Mouse (Mus musculus): ENCODE measurements around the gene Naa30. TPM values are rescaled to one million over a fixed set of nuclear protein-coding genes. Genes with fewer than 3 reads are reported as not detected.

The Naa30 gene
- polyA plus RNA-seq (2015; fragmentation: Nextera tagmentation; extraction: Ambion mirVana): 16.4 and 17.3 TPM in 2 replicates

DNA sequence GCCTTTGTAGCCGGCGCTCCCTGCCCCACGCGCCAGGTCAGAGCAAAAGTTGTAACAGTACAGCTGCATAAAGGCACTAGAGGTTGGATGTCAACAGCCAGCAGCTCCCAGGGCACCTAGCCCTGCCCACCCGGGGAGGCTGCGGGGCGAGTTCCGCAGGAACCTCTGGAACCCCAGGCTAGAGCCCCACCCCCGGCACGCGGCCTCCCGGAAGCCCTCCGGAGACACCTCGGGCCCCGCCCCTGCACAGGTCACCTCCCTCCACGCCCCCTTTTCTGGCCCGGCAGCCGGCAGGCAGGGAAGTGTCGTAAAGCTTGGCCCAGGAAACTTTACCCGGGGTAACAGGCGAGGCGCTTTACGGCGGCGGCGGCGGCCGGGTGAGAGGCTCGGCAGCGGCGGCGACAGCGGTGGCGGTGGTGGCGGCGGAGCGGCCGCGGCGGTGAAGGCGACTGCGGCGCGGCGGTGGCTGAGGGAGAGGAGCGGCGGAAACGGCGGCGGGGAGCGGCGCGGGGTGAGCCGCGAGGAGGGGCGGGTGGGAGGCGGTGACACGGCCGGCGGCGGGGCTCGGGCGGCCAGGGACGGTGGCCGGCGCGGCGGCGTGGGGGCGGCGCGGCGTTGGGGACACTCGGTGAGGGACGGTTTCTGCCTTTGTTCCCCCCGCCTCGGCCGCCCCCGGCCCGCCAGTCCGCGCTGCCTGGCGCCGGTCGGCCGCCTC lies at the start of gene Naa30:
Gene Naa30 (plus strand): TSS at position 360 of the 715 bp plus-strand sequence.
- Histone ChIP-seq H3K4me1 (peaks cover 29% of the 10 kb centered on the region), H3K27me3 (no peaks in the 10 kb centered on the region), H3K36me3 (no peaks in the 10 kb centered on the region), H3K4me2 (replicated peaks) (peak within 1 kb of the TSS; percentile 91), H3K9ac (replicated peaks) (peak within 1 kb of the TSS; percentile 94), H3K27ac (replicated peaks) (peak within 1 kb of the TSS; percentile 81), H3K9me3 (no peaks in the 10 kb centered on the region), H3K4me3 (peak within 1 kb of the TSS; percentile 71)
- WGBS: under 1% methylated on average over 68 of the region's 86 CpGs
- ATAC-seq (replicated peaks): peak; percentile 93

GRCm38 (mm10) chr14:49127162-49127779 lies 44.8 kb upstream of the Naa30 start:
- Histone ChIP-seq H3K36me3 (no peaks in the 10 kb centered on the region), H3K4me1 (0 out of 2 replicates have a peak, but pooled peaks cover 6% of the 10 kb centered on the region), H3K4me3 (peak overlapping the region; percentile 15), H3K4me2 (replicated peaks) (peak overlapping the region; percentile 35), H3K9ac (replicated peaks) (peak overlapping the region; percentile 27; the same call in 1 of the 2 replicates), H3K27me3 (no peaks in the 10 kb centered on the region), H3K9me3 (no peaks in the 10 kb centered on the region), H3K27ac (replicated peaks) (no peak overlapping the region)
- peak; percentile 57 for ATAC-seq (replicated peaks)
- WGBS: 26% methylated on average over 23 of the region's 23 CpGs

DNA sequence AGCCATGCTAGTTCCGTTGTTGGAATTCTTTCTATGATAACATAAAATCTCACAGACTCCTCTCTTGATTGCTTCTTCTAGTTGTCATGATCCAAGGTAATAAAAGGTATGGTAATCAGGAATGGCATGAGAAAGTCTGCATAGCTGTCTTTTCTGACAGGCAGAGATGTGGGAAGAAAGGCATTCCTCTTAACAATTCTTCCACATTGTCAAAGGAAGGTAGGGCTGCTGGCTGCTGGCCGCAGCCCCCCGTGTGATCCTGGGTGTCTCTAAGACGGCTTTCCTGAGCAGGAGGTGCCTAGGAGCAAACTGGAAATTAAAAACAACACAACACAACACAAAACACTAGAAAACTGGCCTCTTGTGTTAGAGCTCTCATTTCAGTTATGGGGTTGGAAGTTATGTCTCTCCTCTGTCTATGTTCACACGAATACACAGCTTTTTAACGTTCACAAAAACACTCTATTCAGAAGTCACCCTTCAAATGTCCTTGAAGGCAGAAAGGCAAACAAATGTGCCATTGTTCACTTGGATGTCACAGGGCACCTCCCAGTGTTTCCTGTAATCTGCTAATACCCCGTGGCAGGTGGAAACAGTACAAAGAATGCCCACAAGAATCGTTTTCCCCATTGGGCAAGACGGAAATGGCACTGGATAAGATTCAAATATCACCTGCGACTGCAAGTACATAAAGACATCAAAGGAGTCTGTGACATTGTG lies 43.3 kb upstream of the Naa30 start:
- Histone ChIP-seq H3K9me3 (no peaks in the 10 kb centered on the region), H3K36me3 (no peaks in the 10 kb centered on the region), H3K9ac (replicated peaks) (no peak overlapping the region), H3K4me1 (0 out of 2 replicates have a peak, but pooled peaks cover 6% of the 10 kb centered on the region), H3K27ac (replicated peaks) (no peak overlapping the region), H3K4me2 (replicated peaks) (no peak overlapping the region), H3K27me3 (no peaks in the 10 kb centered on the region), H3K4me3 (no peak overlapping the region)
- ATAC-seq (replicated peaks): no peak
- 28% methylated on average over 10 of the region's 10 CpGs for WGBS

DNA sequence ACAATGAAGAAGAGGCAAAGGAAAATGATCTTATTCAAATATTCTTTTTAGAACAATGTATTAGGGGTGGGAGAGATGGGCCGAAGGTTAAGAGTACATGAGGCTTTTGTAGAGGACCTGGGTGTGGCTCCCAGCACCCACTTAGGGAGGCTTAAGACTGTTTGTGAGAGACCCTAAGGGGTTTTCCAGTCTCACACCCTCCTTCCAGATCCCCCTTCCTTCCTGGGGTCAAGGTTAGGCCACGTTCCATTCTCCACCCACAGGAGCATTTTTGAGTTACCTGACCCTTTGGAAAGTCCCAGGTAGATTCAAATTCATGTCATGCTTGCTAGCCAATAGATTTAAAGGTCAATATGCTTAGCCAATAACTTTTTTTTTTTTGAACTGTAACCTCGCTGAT lies 39.6 kb upstream of the Naa30 start:
- Histone ChIP-seq H3K36me3 (no peaks in the 10 kb centered on the region), H3K9me3 (no peaks in the 10 kb centered on the region), H3K27me3 (no peaks in the 10 kb centered on the region), H3K9ac (replicated peaks) (no peak overlapping the region), H3K4me3 (no peak overlapping the region), H3K4me1 (0 out of 2 replicates have a peak, but pooled peaks cover 2% of the 10 kb centered on the region), H3K27ac (replicated peaks) (no peak overlapping the region), H3K4me2 (replicated peaks) (no peak overlapping the region)
- 92% methylated on average over 3 of the region's 3 CpGs for WGBS
- ATAC-seq (replicated peaks): no peak

- Histone ChIP-seq H3K27ac (replicated peaks) (no peak overlapping the region), H3K9me3 (no peaks in the 10 kb centered on the region)
- WGBS: 62% methylated on average over 1 of the region's 1 CpGs
Observed at GRCm38 (mm10) chr14:49138171-49138570, 33.9 kb upstream of the Naa30 start.

DNA sequence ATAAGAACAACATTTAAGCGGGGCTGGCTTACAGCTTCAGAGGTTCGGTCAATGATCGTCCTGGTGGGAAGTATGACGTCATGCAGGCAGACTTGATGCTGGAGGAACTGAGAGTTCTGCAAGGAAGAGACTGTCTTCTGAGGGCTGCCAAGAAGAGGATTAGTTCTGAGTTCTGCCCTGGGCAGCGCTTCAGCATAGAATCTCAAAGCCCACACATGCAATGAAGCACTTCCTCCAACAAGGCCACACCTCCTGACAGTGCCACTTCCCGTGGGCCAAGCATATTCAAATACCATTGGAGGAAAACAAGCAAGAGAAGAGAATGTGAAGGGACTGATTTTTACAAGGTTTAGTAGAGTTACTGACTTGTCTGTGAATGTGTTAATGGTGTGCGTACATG lies 31.3 kb upstream of the Naa30 start:
- H3K4me2 ChIP-seq (replicated peaks): no peak overlapping the region
- H3K27me3 ChIP-seq: no peaks in the 10 kb centered on the region
- H3K9ac ChIP-seq (replicated peaks): no peak overlapping the region
- H3K9me3 ChIP-seq: no peaks in the 10 kb centered on the region
- H3K36me3 ChIP-seq: no peaks in the 10 kb centered on the region
- H3K4me1 ChIP-seq: 0 out of 2 replicates have a peak, but pooled peaks cover 5% of the 10 kb centered on the region
- 94% methylated on average over 7 of the region's 7 CpGs for WGBS
- no peak for ATAC-seq (replicated peaks)
- H3K27ac ChIP-seq (replicated peaks): no peak overlapping the region
- H3K4me3 ChIP-seq: no peak overlapping the region

More at GRCm38 (mm10) chr14:49138171-49138570, 33.9 kb upstream of the Naa30 start:
- Histone ChIP-seq H3K9ac (replicated peaks) (no peak overlapping the region), H3K4me2 (replicated peaks) (no peak overlapping the region), H3K4me3 (no peak overlapping the region), H3K27me3 (no peaks in the 10 kb centered on the region), H3K36me3 (no peaks in the 10 kb centered on the region), H3K4me1 (0 out of 2 replicates have a peak, but pooled peaks cover 5% of the 10 kb centered on the region)
- ATAC-seq (replicated peaks): no peak

- Histone ChIP-seq H3K4me3 (no peak overlapping the region), H3K9me3 (no peaks in the 10 kb centered on the region), H3K4me1 (no peaks in the 10 kb centered on the region), H3K9ac (replicated peaks) (no peak overlapping the region), H3K27ac (replicated peaks) (no peak overlapping the region), H3K36me3 (no peaks in the 10 kb centered on the region), H3K27me3 (no peaks in the 10 kb centered on the region), H3K4me2 (replicated peaks) (no peak overlapping the region)
- ATAC-seq (replicated peaks): 0 out of 2 replicates have a peak, but pooled peaks have one; percentile 29
- 34% methylated on average over 7 of the region's 7 CpGs for WGBS
Observed at GRCm38 (mm10) chr14:49153801-49154200, 18.2 kb upstream of the Naa30 start.

GRCm38 (mm10) chr14:49155572-49155971 lies 16.5 kb upstream of the Naa30 start:
- no peaks in the 10 kb centered on the region for H3K9me3 ChIP-seq
- 22% methylated on average over 5 of the region's 5 CpGs for WGBS
- H3K27ac ChIP-seq (replicated peaks): no peak overlapping the region
- H3K4me2 ChIP-seq (replicated peaks): no peak overlapping the region
- H3K4me3 ChIP-seq: no peak overlapping the region
- H3K9ac ChIP-seq (replicated peaks): no peak overlapping the region
- no peak for ATAC-seq (replicated peaks)
- H3K36me3 ChIP-seq: no peaks in the 10 kb centered on the region
- no peaks in the 10 kb centered on the region for H3K4me1 ChIP-seq
- no peaks in the 10 kb centered on the region for H3K27me3 ChIP-seq

GRCm38 (mm10) chr14:49158143-49158925 lies 13.7 kb upstream of the Naa30 start:
- H3K27ac ChIP-seq (replicated peaks): no peak overlapping the region
- no peaks in the 10 kb centered on the region for H3K27me3 ChIP-seq
- WGBS: 43% methylated on average over 16 of the region's 16 CpGs
- H3K36me3 ChIP-seq: no peaks in the 10 kb centered on the region
- no peak overlapping the region for H3K4me2 ChIP-seq (replicated peaks)
- no peaks in the 10 kb centered on the region for H3K4me1 ChIP-seq
- no peak overlapping the region for H3K4me3 ChIP-seq
- no peak overlapping the region for H3K9ac ChIP-seq (replicated peaks)
- no peak for ATAC-seq (replicated peaks)
- no peaks in the 10 kb centered on the region for H3K9me3 ChIP-seq

- H3K27ac ChIP-seq (replicated peaks): no peak overlapping the region
Observed at GRCm38 (mm10) chr14:49171286-49171685, 740 bp upstream of the Naa30 start.

DNA sequence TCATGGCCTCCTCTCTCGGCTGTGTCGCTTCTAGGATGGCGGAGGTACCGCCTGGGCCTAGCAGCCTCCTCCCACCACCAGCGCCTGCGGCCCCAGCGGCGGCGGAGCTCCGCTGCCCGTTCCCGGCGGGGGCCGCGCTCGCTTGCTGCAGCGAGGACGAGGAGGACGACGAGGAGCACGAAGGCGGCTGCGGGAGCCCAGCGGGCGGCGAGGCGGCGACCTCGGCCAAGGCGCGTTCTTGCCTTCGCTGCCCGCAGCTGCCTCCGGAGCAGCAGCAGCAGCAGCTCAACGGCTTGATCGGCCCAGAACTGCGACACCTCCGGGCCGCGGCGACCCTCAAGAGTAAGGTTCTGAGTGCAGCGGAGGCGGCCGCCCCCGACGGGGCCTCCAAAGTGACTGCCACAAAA lies 559 bp downstream of the Naa30 start:
- under 1% methylated on average over 44 of the region's 46 CpGs for WGBS
- Histone ChIP-seq H3K9me3 (no peaks in the 10 kb centered on the region), H3K4me1 (peaks cover 29% of the 10 kb centered on the region), H3K27ac (replicated peaks) (peak overlapping the region; percentile 81), H3K27me3 (no peaks in the 10 kb centered on the region), H3K36me3 (no peaks in the 10 kb centered on the region), H3K4me3 (peak overlapping the region; percentile 71), H3K9ac (replicated peaks) (peak overlapping the region; percentile 94), H3K4me2 (replicated peaks) (peak overlapping the region; percentile 91)
- ATAC-seq (replicated peaks): peak; percentile 90

More at GRCm38 (mm10) chr14:49171286-49171685, 740 bp upstream of the Naa30 start:
- no peaks in the 10 kb centered on the region for H3K27me3 ChIP-seq
- H3K4me3 ChIP-seq: peak overlapping the region; percentile 71
- no peaks in the 10 kb centered on the region for H3K36me3 ChIP-seq
- H3K4me2 ChIP-seq (replicated peaks): peak overlapping the region; percentile 69
- 33% methylated on average over 8 of the region's 8 CpGs for WGBS
- H3K4me1 ChIP-seq: peaks cover 27% of the 10 kb centered on the region
- peak overlapping the region; percentile 94 for H3K9ac ChIP-seq (replicated peaks)
- H3K9me3 ChIP-seq: no peaks in the 10 kb centered on the region
- peak; percentile 29 for ATAC-seq (replicated peaks)

Measured in forebrain, embryonic 15.5 days (tissue).